Mouse (Mus musculus) thymus, adult 2 months (tissue): ENCODE results near the gene Adamtsl5.

Experiments used
- CTCF ChIP-seq: fragments of 200-500 bp; IDR thresholded peaks from 2 replicates; pipeline ENCODE4 v1.5.1; 2012; ENCODE audit warnings: mild to moderate bottlenecking, control low read depth, low read length, moderate library complexity, borderline replicate concordance; ENCODE audit not compliant: control insufficient read depth, poor library complexity, insufficient read depth; ENCODE audit errors: extremely low read depth
- POLR2A ChIP-seq: fragments of 200-500 bp; IDR thresholded peaks from 2 replicates; pipeline ENCODE4 v1.6.1; 2012; ENCODE audit warnings: mild to moderate bottlenecking, low read length, control low read depth, moderate library complexity; ENCODE audit not compliant: control insufficient read depth, poor library complexity, insufficient read depth; ENCODE audit errors: extremely low read depth

- TF ChIP-seq CTCF, result no peak
- TF ChIP-seq POLR2A, result no peak
Observed at GRCm38 (mm10) chr10:80314494-80315001, 33.7 kb downstream of the Adamtsl5 start.
